Mouse (Mus musculus) heart, adult 2 months (tissue): ENCODE measurements around the gene Mitd1. TPM values are rescaled to one million over a fixed set of nuclear protein-coding genes. Genes with fewer than 3 reads are reported as not detected.

Source experiments
- DNase-seq, 2 experiments: peaks; one replicate each; pipeline ENCODE4 v3.0.0; 2021
- H3K27ac ChIP-seq: fragments of 200-600 bp; 2 replicates; pipeline ENCODE4 v1.8.1; 2022
- H3K27me3 ChIP-seq: fragments of 200-500 bp; 2 replicates; pipeline ENCODE4 v1.6.1; 2012; ENCODE audit warnings: mild to moderate bottlenecking, low read length, inconsistent platforms, mixed read lengths; ENCODE audit not compliant: control insufficient read depth, insufficient read depth
- H3K36me3 ChIP-seq: fragments of 200-500 bp; 2 replicates; pipeline ENCODE4 v1.6.1; 2012; ENCODE audit warnings: low read length, inconsistent platforms; ENCODE audit not compliant: control insufficient read depth, insufficient read depth
- H3K4me1 ChIP-seq: fragments of 200-500 bp; 2 replicates; pipeline ENCODE4 v1.6.1; 2011; ENCODE audit warnings: low read length; ENCODE audit not compliant: control insufficient read depth, insufficient read depth
- H3K4me3 ChIP-seq: fragments of 200-600 bp; 2 replicates; pipeline ENCODE4 v1.8.1; 2022
- H3K79me2 ChIP-seq: fragments of 200-500 bp; replicated peaks from 2 replicates; pipeline ENCODE4 v1.6.1; 2012; ENCODE audit warnings: mild to moderate bottlenecking, inconsistent platforms, low read length, moderate library complexity, mixed read lengths; ENCODE audit not compliant: control insufficient read depth, insufficient read depth
- H3K9ac ChIP-seq: fragments of 200-500 bp; 2 replicates; pipeline ENCODE4 v1.6.1; 2012; ENCODE audit warnings: low read depth, mild to moderate bottlenecking, control low read depth, inconsistent platforms, low read length, mixed read lengths
- CTCF ChIP-seq: fragments of 200-600 bp; IDR thresholded peaks from 2 replicates; pipeline ENCODE4 v1.8.1; 2022; ENCODE audit warnings: antibody characterized with exemption, mild to moderate bottlenecking, moderate library complexity
- EP300 ChIP-seq: fragments of 200-500 bp; IDR thresholded peaks from 2 replicates; pipeline ENCODE4 v1.6.1; 2011; ENCODE audit warnings: low read depth, low read length, control low read depth; ENCODE audit not compliant: insufficient read depth
- POLR2A ChIP-seq: fragments of 200-500 bp; IDR thresholded peaks from 2 replicates; pipeline ENCODE4 v1.6.1; 2011; ENCODE audit warnings: mild to moderate bottlenecking, low read depth, low read length, control low read depth; ENCODE audit not compliant: insufficient read depth
- WGBS: fragments of 180-500 bp; shearing (Covaris S2); methylation state at CpG from one replicate; pipeline ENCODE4 v1.1.7; 2018; 5-methylcytosine and 5-hydroxymethylcytosine counted together
- intact Hi-C: fragments of 180-260 bp; cut with DNase I; formaldehyde crosslinking; loops from one replicate; pipeline ENCODE4 v1.15.1; 2025
- polyA plus RNA-seq: library from polyadenylated mRNA; depleted of rRNA; stranded (reverse); fragments of >200 nt; gene quantifications from 2 replicates; pipeline ENCODE4 v1.2.3, GENCODE M21; 2012
- total RNA-seq, 2 experiments: library from RNA; stranded (reverse); gene quantifications; 2 replicates each; pipeline ENCODE4 v1.2.3; 2021

Gene Mitd1
- total and polyA plus RNA-seq, 3 experiments, result 2.3 to 3.5 (median 3.3) TPM

DNA sequence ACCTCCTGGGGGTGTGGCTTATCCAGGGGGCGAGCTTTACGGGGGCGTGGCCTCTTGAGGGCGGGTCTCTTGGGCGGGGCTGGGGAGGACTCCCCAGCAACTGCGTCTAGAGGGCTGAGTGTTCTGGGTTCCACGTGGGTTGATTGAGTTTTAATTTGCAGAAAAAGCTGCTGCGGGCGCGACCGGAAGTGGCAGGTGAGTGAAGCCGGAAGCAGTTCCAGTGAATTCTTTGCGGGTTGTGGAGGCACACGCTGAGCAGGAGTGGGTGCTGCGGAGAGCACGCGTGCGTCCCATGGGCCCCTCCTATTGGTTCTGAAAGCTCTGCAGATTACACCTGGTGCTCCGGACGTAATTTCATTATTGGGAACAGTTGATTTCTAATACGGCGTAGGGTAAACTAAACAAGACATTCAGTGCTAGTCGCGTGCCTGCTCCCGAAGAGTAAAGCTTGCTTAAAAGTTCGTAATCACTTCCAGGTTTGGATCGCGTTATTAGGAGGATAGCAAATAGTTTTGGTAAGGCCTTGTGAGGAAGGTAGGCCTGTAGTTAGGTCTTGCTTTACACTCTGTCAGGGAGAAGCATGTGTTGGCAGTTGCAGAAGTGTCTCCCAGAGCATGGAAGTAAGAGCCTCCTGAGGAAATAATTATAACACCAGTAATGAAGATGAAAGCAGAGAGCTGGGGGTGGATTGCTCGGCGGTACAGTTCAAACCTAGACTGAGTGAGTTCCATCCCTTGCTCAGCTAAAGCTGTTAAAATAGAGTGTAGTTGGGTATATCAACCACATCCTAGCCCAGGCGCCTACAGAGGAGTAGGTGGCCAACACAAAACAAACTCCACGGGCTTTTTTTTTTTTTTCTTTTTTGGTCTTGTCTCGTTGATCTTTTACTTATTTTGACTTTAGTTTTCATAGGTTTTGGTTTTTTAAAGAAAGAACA is 17.8 kb downstream of the Mitd1 start:
- no peaks in the 10 kb centered on the region for H3K27me3 ChIP-seq
- H3K27ac ChIP-seq, result peak overlapping the region; percentile 63
- 5% methylated on average over 33 of the region's 33 CpGs for WGBS
- peaks cover 2% of the 10 kb centered on the region for H3K4me1 ChIP-seq
- intact Hi-C loops, result loop anchor here (2.0 to 10.0 kb wide), 2 partner anchors 18 to 448 kb away; partner anchors contain the start of genes Mitd1 and Mrpl30
- peak; percentile 80 to 83 for DNase-seq
- H3K9ac ChIP-seq, result peak overlapping the region; percentile 52
- TF ChIP-seq CTCF (0 out of 2 replicates have a peak, but pooled peaks have one; percentile 1), POLR2A (no peak), EP300 (no peak)
- no peaks in the 10 kb centered on the region for H3K79me2 ChIP-seq
- H3K4me3 ChIP-seq, result peak overlapping the region; percentile 63
- no peaks in the 10 kb centered on the region for H3K36me3 ChIP-seq

DNA sequence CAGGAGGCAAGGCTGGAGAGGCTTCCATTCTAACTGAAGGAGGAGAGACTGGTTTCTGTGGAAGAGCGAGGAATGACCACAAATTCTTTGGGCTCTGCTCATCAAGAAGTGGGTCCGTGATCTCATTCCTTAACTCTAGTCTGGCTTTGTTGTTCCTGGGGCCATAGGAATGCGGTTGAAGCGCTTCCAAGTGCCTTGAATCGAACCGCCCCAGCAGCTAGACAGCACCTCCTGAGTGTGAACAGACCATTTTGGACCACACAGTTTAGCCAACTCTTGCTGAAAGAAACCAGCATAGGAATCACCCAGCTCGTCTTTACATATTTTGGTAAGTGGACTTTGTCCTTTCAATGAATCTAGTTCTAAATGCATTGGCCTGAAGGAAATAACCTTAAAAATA is 18.5 kb downstream of the Mitd1 start, which contains the start of gene Lipt1:
Gene Lipt1, plus strand, starts transcription at position 35 of the 400 bp plus-strand sequence.
- Histone ChIP-seq H3K9ac (peak within 1 kb of the TSS; percentile 52), H3K79me2 (no peaks in the 10 kb centered on the region), H3K4me1 (peaks cover 2% of the 10 kb centered on the region), H3K27ac (peak within 1 kb of the TSS; percentile 63), H3K36me3 (no peaks in the 10 kb centered on the region), H3K27me3 (no peaks in the 10 kb centered on the region), H3K4me3 (peak within 1 kb of the TSS; percentile 63)
- no peak for TF ChIP-seq POLR2A
- no peak for TF ChIP-seq EP300
- TF ChIP-seq CTCF, result no peak
- intact Hi-C loops, result loop anchor here (2.0 to 10.0 kb wide), 2 partner anchors 19 to 447 kb away; partner anchors contain the start of genes Mitd1 and Mrpl30
- 8% methylated on average over 7 of the region's 7 CpGs for WGBS
- DNase-seq, result peak; percentile 37 to 38

DNA sequence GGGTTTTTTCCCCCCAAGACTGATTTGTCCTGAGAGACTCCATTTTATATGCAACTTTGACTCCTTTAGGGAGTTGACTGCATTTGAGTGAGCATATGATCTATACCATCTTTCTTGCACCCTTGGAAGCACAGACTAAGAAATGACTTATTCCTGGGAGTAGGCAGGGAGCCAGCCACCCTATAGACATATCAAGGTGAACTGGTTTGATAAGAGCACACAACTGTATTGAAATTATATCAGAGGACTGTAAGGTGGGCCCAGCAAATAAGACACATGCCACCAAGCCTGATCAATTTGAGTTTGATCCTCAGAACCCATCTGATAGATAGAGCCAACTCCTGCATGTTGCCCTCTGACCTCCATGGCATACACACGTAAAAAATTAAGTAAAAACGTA is 20.8 kb downstream of the Mitd1 start:
- no peak overlapping the region for H3K27ac ChIP-seq
- TF ChIP-seq CTCF, result no peak
- no peak for TF ChIP-seq POLR2A
- TF ChIP-seq EP300, result no peak

DNA sequence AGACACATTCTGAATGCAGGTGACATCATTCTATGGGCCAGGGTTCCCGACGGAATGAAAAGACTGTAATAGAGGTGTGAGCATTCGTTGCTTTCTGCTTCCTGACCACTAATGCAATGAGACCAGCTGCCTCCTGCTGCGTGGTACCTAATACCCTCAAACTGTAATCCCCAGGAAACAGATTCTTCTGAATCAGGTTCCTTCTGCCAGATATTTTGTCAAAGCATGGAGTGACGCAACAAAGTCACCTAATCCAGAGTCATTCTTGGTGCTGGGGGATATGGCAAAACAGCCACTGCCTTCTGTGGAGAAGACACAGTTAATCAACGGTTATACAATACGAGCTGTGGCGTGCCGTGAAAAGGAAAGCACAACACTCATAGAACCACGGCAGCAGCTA is 21.6 kb downstream of the Mitd1 start:
- Histone ChIP-seq H3K27ac (no peak overlapping the region), H3K4me3 (no peak overlapping the region), H3K79me2 (no peaks in the 10 kb centered on the region), H3K9ac (no peak overlapping the region), H3K27me3 (no peaks in the 10 kb centered on the region), H3K4me1 (peaks cover 2% of the 10 kb centered on the region), H3K36me3 (no peaks in the 10 kb centered on the region)
- no peak for DNase-seq
- intact Hi-C loops, result no loop called here
- WGBS, result 59% methylated on average over 10 of the region's 10 CpGs
- TF ChIP-seq EP300 (no peak), CTCF (no peak), POLR2A (no peak)

More for the DNA sequence above, 20.8 kb downstream of the Mitd1 start:
- no peak for DNase-seq
- no peak overlapping the region for H3K9ac ChIP-seq
- H3K36me3 ChIP-seq, result no peaks in the 10 kb centered on the region
- H3K4me3 ChIP-seq, result no peak overlapping the region
- WGBS, result 56% methylated on average over 2 of the region's 2 CpGs
- H3K4me1 ChIP-seq, result peaks cover 2% of the 10 kb centered on the region
- H3K79me2 ChIP-seq, result no peaks in the 10 kb centered on the region
- H3K27me3 ChIP-seq, result no peaks in the 10 kb centered on the region
- intact Hi-C loops, result no loop called here

DNA sequence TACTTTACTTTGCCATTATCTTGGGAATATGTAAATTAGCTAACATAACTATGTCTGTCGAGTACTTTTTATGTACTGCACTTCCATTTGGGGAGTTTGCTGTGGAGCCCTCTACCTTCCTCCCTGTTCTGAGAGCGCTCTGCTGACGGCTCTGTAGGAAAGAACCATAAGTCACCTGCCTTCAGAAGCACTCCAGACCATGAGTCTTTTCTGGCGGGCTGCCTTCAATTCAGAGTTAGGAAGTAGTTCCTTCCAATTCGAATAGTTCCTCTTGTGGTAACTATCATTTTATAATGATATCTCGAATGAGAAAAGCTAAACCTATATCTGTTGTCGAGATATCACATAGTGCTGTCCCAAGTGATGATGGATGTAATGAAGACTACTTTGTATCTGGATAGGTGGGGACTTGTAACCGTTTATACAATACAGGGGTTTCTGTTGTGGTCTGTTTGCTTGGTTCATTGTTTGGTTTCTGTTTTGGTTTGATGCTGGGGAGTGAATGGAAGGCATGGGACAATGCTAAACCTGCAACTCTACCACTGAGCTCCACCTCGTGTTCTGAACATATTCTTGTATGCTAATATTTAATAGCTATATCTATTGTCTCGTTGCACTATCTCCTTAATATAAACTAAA is 22.4 kb downstream of the Mitd1 start:
- Histone ChIP-seq H3K27me3 (no peaks in the 10 kb centered on the region), H3K4me3 (no peak overlapping the region), H3K79me2 (no peaks in the 10 kb centered on the region), H3K36me3 (no peaks in the 10 kb centered on the region), H3K4me1 (peaks cover 2% of the 10 kb centered on the region), H3K27ac (no peak overlapping the region), H3K9ac (no peak overlapping the region)
- 55% methylated on average over 10 of the region's 10 CpGs for WGBS
- TF ChIP-seq CTCF (no peak), EP300 (no peak), POLR2A (no peak)
- intact Hi-C loops, result loop anchor here (2.0 kb wide), 1 partner anchor 189 kb away; no protein-coding TSS in a partner anchor
- DNase-seq, result no peak
